Mouse (Mus musculus): Measurements from ENCODE around the gene Brinp3.
"Not testable (repeated sequence)": the region's sequence is repeated elsewhere in the genome, so short reads cannot be mapped to it uniquely, and the experiment has no call there.

Gene Brinp3

DNA sequence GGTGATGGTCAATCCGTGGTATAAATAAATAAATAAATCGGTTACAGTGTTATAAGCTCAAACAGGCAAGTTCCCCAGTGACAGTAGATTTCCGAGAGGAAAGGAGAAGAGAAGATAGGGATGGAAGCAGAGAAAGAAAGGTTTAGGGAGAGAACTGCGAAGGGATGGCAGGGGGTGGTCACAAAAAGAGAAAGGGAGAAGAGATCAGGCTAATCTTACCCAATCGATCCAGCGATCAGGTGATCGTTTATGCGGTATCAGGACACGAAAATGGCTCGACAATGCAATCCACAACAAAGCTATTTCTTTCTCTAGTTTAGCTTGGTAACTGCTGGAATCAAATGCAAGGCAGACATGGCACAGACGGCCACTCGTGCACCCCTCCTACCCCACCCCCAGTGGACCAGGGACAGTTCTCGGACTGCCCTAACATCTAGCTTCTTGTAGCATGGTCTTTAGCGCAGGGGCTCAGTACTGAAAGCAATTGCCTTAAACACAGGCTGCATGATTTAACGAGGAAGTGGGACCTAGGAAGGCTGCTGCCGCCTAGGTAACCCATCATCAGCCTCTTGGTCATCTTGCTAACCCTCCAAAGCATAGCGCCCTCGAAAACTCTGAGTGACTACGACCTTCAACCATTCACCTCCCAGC, at the start of gene Brinp3:
TSS of gene Brinp3 (plus strand) at position 80 of the 651 bp plus-strand sequence.
- DNase-seq (ENCODE audit: low spot score), result no peak

DNA sequence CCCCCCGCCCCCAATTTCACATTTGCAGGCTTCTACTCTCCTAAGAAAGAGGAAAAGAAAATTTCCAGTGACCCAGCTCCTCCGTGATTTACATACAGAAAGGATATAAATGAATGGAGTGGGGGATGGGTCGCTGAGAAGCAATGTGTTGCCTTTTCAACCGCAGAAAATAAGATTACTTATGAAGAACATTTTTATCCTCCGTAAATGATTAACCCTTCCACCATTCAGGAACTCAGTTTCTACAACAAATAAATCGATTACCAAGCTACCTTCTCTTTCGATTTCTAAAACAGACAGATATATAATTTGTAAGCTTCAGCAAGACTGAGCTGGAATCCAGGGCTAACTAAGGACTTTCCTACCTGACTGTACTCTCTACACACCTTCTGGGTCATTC, 339 bp upstream of the Brinp3 start:
- DNase-seq (ENCODE audit: low spot score), result no peak

DNA sequence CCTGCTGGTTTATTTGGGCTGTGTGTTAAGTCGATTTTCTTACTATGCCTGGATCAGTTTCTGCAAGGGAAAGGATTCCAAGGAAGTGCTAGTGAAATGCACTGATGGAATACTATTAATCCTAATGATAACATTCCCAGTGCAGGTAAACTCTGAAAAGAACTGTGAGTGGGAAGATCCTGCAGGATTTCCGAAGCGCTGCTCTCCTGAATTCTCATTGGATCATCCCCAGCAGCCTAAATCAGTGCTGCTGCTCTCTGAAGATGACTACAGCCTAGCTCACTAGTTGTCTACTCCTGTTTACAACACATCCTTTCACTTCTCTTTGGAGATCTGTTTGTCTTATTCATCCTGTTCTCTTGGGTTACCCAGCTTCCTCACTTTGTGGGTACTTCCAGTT, 826 bp downstream of the Brinp3 start:
- DNase-seq (ENCODE audit: low spot score), result no peak

DNA sequence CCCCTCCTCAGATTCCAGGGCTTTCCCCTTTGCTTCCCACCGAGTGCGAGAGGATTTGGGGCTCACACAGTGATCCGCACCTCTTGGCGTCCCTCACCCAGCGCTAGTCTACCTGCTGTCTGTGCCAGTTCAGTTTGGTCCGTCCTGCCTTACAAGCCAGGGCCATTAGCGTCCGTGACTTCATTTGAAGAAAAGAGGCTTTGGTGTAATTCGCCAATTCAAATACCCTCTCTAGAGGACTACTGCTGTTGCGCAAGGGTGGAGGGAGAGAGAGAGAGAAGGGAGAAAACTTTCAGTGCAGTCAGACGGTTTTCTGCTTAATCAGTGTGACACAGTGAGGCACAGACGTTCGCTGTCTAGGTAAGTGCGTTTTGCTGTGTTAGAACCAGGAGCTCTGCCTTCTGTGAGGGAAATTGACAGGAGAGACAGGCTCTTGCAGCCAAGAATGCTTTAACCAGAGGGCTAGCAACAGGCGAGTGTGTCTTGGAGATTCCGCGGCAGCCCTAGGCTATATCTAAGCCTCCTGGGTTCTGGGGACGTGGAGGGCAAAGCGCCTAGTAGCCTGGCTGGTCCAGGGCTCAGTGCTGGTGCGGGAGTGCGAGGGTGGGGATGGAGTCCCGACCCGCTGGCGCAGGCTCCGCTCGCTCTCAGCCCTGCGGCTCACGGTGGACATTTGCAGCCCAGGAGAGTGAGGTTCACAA, 3.0 kb downstream of the Brinp3 start:
- no peak for DNase-seq (ENCODE audit: low spot score)

DNA sequence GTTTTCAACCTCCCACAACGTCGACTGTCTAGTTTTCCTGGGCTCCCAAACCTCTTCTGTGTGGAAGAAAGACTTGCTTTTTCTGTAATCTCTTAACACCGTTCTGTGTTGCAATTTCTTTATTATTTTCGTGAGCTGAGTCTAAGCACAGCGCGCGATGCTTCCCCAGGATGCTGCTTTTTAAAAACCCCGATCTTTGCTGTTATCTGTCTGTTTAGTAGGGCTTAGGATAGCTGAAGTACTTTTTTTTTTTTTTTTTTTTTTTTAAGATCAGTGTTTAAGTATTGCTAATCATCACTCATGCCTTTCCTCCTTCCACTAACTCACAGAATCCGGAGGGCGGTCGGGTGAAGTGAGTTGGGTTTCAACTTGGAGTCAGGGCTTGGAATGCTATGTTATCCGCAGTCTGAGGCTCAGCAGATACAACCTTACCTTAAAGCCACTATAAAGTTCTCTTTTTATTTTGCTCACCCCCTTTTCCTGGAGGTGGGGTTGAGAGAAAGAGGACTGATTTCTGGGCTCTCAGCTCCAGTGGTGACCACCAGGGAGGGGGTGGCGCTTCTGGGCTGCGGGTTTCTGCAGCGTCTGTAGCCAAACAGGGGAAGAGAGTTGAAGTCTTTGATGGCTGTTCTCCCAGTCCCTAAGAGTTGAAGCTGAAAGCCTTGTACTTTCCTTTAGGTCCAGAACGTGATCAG, 3.7 kb downstream of the Brinp3 start:
- DNase-seq (ENCODE audit: low spot score), result no peak

DNA sequence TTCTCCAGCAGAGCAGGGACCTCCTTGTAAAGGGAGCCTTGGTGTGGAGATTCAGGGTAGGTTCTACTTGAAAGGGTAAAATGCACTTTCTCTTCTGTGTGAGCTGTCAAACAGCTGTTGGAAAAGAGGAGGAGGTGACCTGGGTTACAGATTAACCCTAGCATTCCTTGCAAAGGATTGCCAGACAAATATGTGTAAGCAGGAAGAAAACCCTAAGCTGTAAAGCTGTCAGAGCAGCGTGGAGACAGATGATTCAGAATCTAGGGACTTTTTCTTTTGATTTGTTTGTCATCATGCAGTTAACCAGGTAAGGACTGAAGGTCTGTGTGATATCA, 4.2 kb downstream of the Brinp3 start:
- DNase-seq (ENCODE audit: low spot score), result no peak

DNA sequence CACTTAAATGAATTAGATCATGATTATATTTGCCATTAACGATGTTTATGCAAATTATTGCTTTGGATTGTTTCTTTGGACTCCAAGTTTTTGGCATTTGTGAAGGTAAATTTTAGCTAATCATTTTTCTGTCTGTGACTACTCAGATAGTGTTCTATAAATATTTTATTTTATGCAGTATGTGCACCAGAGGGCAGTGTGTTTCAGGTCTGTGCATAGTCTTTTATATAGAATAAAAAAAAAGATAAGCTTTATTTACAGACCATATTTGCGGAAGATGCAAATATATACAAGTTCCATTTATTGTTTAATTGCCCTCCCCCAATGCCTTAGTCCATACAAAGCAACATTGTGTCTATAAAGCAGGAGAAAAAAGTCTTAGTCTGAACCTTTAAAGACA, 20.8 kb downstream of the Brinp3 start:
- DNase-seq (ENCODE audit: low spot score), result no peak

DNA sequence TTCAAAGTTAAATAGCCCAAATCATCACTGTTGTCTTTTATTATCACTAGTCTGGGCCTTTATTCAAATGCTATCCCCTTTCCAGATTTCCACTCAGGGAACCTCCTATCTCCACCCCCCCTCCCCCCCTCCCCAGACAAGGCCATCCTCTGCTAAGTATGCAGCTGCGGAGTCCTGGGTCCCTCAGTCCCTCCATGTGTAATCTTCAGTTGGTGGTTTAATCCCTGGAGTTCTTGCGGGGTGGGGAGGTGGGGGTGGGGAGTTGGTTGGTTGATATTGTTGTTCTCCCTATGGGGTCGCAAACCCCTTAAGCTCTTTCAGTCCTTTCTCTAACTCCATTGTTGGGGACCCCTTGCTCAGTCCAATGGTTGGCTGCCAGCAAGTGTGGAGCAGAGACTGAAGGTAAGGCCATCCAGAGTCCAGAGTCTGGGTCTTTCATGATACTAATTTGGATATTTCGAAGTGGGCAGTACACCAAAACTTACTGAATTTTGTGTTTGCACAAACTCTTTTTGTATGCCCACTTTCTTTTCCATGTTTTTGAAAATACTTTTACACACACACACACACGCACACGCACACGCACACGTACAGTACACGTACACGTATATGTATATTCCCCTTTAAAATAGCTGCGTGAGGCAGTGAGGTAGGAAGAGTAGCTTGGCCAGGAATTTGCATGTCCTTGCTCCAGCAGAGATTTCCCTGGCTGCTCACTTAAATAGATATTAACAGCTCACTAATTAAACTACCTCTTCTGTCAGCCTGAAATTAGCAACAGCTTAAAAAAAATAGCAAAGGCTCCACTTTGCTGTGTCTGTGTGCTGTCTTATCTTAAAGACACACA, 29.4 kb downstream of the Brinp3 start:
- no peak for DNase-seq (ENCODE audit: low spot score)

DNA sequence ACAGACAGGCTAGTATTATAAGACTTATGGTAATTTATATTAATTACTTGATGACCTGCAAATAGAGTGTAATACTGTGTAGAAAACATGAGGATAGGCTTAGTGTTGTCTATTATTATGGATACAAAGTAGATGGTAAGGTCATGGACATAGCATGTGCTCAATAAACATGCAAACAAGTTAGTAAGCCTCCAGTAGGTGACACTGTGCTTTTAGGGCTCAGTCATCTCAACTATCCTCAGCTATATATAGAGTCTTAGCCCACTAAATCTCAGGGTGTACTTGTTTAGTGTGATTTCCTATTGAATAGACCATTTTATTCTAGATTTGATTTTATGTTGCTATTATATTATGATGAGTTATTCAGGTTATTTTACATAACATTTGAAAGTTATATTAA, 34.0 kb downstream of the Brinp3 start:
- DNase-seq (ENCODE audit: low spot score), result no peak

DNA sequence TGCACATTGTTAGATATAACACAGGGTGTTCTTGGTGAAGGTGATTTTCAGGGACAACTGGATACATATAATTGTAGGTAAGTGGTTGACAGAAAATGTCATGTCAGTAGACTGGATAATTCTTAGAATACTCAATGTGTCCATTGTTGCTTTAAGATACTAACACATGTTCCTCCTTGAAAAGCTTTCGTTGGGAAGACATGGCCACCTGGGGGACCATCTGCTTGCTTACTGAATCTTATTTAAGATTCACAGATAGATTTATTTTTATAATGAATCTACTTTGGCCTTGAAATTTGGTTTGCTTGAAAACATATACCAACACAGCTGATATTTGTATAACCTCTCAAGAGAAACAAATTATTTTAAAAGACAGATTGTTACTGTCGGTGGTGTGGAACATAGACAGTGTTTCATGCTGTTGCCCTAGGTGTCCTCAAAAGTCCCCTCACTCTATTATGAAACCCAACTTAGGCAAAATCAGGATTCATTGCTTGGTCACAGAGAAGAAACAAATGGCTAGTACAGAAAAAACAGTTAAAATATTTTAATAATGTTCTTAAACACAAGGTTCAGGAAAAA, 52.4 kb downstream of the Brinp3 start:
- no peak for DNase-seq (ENCODE audit: low spot score)

DNA sequence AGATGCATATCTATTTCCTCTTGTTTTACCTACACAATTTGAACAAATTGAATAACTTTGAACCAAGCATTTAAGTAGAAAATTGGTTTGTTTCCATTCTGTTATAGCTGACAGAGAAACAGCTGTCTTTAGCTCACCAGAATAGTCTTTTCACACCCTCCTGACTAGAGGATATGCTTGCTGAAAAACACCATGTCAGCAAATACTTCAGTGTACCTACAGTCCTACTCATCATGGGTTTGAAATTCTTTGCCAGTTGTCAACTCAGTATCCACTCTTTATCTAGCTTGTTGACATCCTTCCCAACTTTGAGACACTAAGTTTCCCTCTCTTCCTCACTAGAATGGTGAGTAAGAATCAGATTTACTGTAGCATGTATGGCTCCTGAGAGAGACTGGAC, 62.4 kb downstream of the Brinp3 start:
- no peak for DNase-seq (ENCODE audit: low spot score)

DNA sequence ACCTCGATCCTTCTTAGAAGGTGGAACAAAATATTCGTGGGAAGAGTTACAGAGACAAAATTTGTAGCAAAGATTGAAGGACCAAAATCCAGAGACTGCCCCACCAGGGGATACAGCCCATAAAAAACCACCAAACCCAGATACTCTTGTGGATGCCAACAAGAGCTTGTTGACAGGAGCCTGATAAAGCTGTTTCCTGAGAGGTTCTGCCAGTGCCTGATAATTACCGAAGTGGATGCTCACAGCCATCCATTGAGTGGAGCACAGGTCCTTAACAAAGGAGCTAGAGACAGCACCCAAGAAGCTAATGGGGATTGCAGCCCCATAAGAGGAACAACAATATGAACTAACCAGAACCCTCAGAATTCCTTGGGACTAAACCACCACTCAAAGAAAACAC, 67.6 kb downstream of the Brinp3 start:
- DNase-seq (ENCODE audit: low spot score), result no peak

DNA sequence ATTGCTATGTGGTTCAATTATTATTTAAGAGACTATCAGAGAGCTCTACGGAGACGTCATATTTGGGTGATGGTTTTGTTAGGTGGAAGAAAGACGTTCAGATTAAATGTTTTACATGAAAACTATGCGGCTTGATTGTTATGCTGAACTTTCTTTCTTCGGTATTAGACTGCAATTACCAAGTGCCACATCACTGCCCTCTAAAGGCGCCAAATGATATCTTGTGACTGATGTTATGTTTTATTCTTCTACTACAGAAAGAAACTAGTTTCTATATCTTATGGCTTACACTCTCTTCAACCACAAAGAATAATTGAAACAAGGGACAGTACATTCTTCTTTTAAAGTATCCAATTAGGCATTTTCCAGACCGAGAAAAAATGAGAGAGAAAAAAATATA, 89.6 kb downstream of the Brinp3 start:
- no peak for DNase-seq (ENCODE audit: low spot score)

DNA sequence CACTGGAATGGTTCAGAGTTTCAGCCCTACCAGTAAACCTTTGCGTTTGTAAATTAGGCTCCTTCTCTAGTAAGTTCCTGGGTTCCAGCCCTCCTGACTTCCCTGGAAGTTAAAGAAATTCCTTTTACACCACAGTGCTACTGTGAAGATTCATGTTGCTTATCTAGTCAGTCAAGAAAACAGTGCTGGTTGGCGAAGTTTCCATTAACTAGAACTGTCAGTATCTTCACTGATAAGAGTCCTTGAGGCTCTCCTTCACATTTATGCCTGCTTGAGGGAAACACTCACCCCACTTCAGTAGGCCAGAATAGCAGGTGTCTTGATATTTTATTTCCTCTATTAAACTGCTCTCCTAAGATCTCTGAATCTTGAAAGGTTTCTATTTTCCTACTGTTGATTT, 138.3 kb downstream of the Brinp3 start:
- no peak for DNase-seq (ENCODE audit: low spot score)

DNA sequence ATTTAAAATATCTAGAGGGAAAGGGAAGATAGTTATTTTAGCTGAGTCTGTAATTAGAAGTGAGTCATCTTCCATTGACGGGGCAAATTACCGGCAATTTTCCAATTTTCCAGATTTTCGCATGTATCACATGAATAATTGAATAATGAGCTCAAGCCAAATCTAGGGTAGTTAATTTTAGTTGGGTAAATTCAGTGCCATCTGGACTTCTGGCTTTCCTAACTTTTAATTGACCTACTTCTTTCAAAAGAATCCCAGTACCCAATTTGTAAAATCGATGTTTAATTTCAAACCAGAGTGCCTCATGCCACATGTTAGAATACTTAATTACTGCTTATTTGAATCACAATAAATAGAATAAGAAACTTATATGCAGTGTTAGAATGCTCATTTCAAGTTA, 162.7 kb downstream of the Brinp3 start:
- DNase-seq (ENCODE audit: low spot score), result no peak

DNA sequence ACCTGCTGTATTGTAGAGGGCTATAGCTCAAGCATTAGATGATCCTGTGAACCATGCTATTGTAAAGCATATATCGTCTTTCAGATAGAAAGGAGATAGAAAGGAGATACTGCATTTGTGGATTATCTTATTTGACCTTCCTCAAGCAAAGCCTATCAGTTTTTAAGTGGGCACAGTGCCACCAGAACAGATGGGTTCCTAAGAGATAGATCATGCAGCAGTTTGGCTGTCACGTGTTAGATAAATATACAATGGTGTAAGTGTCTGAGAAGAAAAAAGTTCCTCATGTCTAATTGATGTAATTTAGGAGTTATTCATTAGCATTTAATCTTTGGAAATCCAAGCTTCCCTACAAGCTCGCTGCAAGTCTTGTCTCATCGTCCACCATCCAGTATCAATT, 206.2 kb downstream of the Brinp3 start:
- no peak for DNase-seq (ENCODE audit: low spot score)

DNA sequence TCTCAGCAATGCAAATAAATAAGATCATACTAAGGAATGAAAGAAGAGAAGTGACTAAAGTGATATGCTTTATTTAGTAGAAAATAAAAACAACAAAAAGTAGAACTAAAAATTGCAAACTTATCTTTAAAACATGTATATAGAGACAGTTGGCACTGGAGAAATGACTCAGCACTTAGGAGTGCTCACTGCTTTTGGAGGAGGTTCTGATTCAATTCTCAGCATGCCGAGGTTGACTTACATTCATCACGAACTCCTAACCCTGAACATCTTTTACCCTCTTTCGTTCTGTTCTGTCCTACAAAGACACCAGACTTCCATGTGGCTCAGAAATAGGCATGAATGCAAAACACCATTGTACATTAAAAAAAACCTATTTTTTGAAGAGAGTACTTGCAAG, 225.0 kb downstream of the Brinp3 start:
- no peak for DNase-seq (ENCODE audit: low spot score)

DNA sequence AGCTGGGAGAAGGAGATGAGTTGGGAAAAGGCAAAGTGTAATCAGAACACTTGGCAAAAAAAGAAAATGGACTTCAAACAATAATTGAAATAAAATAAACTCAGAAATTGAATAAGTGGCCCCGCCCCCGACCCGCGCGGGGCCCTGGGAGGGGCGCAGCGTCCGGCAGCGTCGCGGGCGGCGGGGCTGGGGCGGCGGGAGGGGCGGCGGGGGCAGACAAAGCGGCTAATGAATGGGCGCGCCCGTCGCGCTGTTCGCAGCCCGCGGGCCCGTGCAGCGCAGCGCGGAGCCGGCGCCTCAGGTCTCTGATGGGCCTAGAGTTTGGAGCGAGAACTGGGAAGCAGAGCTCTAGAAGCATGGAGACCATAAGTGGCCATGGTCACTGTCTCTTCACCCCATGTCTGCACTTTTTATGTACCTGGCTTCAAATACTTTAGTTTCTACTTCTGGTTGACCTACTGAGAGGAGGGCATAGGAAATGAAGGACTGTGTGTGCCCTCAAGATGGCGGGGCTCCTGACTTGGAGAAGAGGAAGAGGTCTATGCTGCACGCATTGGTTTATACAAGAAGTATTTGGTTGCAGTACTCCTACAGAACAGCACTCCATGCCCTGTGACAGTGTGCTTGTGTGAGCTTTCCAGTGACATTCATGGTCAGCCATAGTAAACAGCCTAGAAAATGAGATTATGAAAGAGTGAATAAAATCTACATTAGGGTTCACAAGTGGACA, 230.4 kb downstream of the Brinp3 start:
- DNase-seq (ENCODE audit: low spot score), result not testable (repeated sequence)

DNA sequence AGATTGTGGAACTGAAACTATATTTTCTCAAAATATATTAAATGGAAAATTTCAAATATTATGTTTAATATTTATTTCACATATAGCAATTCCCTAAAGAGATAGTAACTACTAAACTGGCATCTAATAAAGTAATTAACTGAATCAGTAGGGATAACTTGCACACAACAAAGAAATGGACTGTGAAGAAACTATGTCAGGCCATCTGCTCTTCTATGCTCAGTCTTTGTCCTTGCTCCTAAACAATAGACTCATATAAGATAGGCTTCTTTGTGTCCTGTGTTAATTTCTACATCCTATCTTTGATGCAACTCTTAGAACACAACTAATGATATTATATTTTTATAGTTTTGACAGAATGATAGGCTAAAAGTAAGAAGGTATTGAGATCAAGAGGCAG, 256.5 kb downstream of the Brinp3 start:
- DNase-seq (ENCODE audit: low spot score), result no peak

DNA sequence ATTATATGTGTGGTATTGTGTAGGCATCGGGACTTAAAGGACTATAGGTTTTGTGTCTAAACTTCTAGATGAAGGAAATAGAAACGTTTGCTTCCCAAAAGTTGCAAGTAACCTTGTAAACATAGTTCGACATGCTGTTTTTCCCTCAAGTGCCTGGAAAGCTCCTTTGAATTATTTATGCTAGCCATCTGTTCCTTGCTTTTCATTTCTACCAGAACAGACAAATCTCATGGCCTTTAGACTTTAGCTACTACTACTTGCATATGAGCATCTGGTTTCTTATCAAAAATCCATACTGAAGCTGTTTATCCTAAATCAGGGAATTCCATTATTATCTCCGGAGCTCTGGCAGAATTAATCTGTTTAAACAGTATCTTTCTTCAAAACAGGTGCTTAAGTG, 288.7 kb downstream of the Brinp3 start:
- DNase-seq (ENCODE audit: low spot score), result no peak

DNA sequence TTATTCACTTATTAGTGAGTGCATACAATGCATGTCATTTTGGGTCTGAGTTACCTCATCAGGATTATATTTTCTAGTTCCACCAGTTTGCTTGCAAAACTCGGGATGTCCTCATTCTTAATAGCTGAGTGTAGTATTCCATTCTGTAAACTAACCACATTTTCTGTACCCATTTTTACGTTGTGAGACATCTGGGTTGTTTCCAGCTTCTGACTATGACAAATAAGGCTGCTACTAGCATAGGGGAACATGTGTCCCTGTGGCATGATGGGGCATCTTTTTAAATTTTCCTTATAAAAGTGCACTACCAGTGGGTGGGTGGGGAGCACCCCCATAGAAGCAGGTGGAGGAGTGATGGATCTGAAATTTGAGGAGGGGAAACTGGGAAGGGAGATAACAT, 292.7 kb downstream of the Brinp3 start:
- DNase-seq (ENCODE audit: low spot score), result no peak

DNA sequence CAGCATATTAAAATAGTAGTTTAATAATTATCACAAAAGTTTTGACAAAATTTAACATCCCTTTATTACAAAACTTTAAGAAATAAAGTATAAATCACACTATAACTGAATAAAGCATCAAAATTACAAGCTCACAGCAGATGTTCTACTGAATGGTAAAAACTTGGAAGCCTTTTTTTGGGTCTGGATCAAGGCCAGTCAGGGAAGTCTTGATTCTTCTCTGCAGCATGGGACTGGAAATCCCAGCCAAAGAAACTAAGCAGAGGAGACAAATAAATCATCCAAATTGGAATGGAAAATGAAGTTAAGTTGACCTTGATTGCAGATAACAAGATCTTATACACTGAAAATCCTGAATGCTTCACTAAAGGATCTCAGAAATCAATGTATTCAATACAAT, 298.3 kb downstream of the Brinp3 start:
- DNase-seq (ENCODE audit: low spot score), result no peak
